Mouse (Mus musculus) regulatory T cell (primary cell): ENCODE measurements around the gene Ptpn4.

Experiments used
- in situ Hi-C: fragments of 300-600 bp; cut with MboI, MseI; formaldehyde crosslinking; loops from one replicate; pipeline ENCODE4 v1.15.1; 2025; ENCODE audit warnings: high pct_unique_total_duplicates

Ptpn4 gene

GRCm38 (mm10) chr1:119837035-119837751 lies at the start of gene Ptpn4:
Gene Ptpn4 (minus strand): TSS chr1:119837613.
- in situ Hi-C loops = loop anchor here (5.0 kb wide), 1 partner anchor 75 kb away; the partner anchor contains the start of gene Tmem177

GRCm38 (mm10) chr1:119886320-119886719 lies 48.9 kb upstream of the Ptpn4 start:
- in situ Hi-C loops = no loop called here

- in situ Hi-C loops = no loop called here
Observed at GRCm38 (mm10) chr1:119884272-119884671, 46.9 kb upstream of the Ptpn4 start.

- in situ Hi-C loops = no loop called here
Observed at GRCm38 (mm10) chr1:119878909-119879308, 41.5 kb upstream of the Ptpn4 start.

GRCm38 (mm10) chr1:119877469-119877868 lies 40.1 kb upstream of the Ptpn4 start:
- in situ Hi-C loops = no loop called here

- in situ Hi-C loops = no loop called here
Observed at GRCm38 (mm10) chr1:119868395-119869161, 31.2 kb upstream of the Ptpn4 start.

- in situ Hi-C loops = no loop called here
Observed at GRCm38 (mm10) chr1:119867300-119867699, 29.9 kb upstream of the Ptpn4 start.

GRCm38 (mm10) chr1:119865311-119865710 lies 27.9 kb upstream of the Ptpn4 start:
- in situ Hi-C loops = no loop called here

GRCm38 (mm10) chr1:119863507-119864296 lies 26.3 kb upstream of the Ptpn4 start:
- in situ Hi-C loops = no loop called here

- in situ Hi-C loops = no loop called here
Observed at GRCm38 (mm10) chr1:119859566-119859965, 22.2 kb upstream of the Ptpn4 start.

- in situ Hi-C loops = no loop called here
Observed at GRCm38 (mm10) chr1:119852980-119853379, 15.6 kb upstream of the Ptpn4 start.

GRCm38 (mm10) chr1:119852339-119852738 lies 14.9 kb upstream of the Ptpn4 start:
- in situ Hi-C loops = no loop called here

- in situ Hi-C loops = no loop called here
Observed at GRCm38 (mm10) chr1:119849146-119849935, 11.9 kb upstream of the Ptpn4 start.

GRCm38 (mm10) chr1:119845321-119845720 lies 7.9 kb upstream of the Ptpn4 start:
- in situ Hi-C loops = no loop called here

GRCm38 (mm10) chr1:119843121-119843520 lies 5.7 kb upstream of the Ptpn4 start:
- in situ Hi-C loops = no loop called here

- in situ Hi-C loops = loop anchor here (5.0 kb wide), 1 partner anchor 74 kb away; the partner anchor contains the start of gene Tmem177
Observed at GRCm38 (mm10) chr1:119838241-119838640, 828 bp upstream of the Ptpn4 start.

GRCm38 (mm10) chr1:119836479-119837015 lies 866 bp downstream of the Ptpn4 start:
- in situ Hi-C loops = loop anchor here (5.0 kb wide), 1 partner anchor 76 kb away; the partner anchor contains the start of gene Tmem177

GRCm38 (mm10) chr1:119835726-119836478 lies 1.5 kb downstream of the Ptpn4 start:
- in situ Hi-C loops = loop anchor here (5.0 kb wide), 1 partner anchor 76 kb away; the partner anchor contains the start of gene Tmem177

- in situ Hi-C loops = no loop called here
Observed at GRCm38 (mm10) chr1:119828160-119828559, 9.3 kb downstream of the Ptpn4 start.

GRCm38 (mm10) chr1:119818704-119819103 lies 18.7 kb downstream of the Ptpn4 start:
- in situ Hi-C loops = loop anchor here (10.0 kb wide), 1 partner anchor 76 kb away; no protein-coding TSS in a partner anchor
